ENCODE assay signal across 12 mouse cellular contexts in the genomic region with DNA sequence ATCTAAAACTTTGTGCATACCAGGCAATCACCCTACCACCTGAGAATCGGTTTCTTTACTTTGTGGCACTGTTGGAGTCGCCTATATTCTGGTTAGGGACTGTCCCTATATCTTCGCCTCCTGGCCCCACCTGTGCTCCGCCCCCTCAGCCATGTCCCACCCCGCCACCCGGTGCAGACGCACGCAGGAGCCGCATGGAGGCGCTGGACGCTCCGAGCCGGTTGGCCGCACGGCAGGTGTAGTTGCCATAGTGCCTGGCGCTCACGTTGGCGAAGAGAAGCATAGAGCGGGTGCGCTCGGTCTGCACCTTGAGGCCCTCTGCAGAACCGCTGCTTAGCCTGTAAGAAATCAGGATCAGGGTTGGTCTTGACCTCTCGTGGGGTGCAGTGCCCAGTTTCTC. TPM values are rescaled to one million over a fixed set of nuclear protein-coding genes. Genes with fewer than 3 reads are reported as not detected.
A peak's percentile ranks its signal among the peaks of the same experiment; 100 is the strongest.
DNase-seq lines count a peak whose midpoint lies in the region; ATAC-seq and TF ChIP-seq lines count a peak whose summit lies in the region.
"Had no signal": no experiment of that assay in that cellular context is flagged by ENCODE, and none has a peak within 500 bp of the region (broad histone marks: within the 10 kb centered on the region; RNA-seq: fewer than 3 reads in every experiment).

No protein-coding gene starts in this region.

- H3K4me2 ChIP-seq in forebrain, embryonic 14.5 days (ENCODE audit: low read length) = no peak overlapping the region

- no peaks in the 10 kb centered on the region for H3K4me1 ChIP-seq in ES-Bruce4 (ENCODE audit: control insufficient read depth, insufficient read depth, low read length)
- 0 out of 2 replicates have a peak, but pooled peaks cover 2% of the 10 kb centered on the region for H3K4me1 ChIP-seq in forebrain, embryonic 14.5 days (ENCODE audit: control insufficient read depth, insufficient read depth, low read length)

- peak overlapping the region; percentile 23 for H3K4me3 ChIP-seq in ES-Bruce4 (ENCODE audit: low read depth, low read length)
- no peak overlapping the region for H3K4me3 ChIP-seq in forebrain, embryonic 14.5 days (ENCODE audit: low read depth, low read length)

- peak; percentile 86 for ATAC-seq in inflammation-experienced regulatory T-cells, adult 6 months
- ATAC-seq in forebrain, embryonic 14.5 days = no peak
- ATAC-seq: hindbrain, embryonic 16.5 days had no signal

- no peak for TF ChIP-seq EP300 in ES-Bruce4 (IDR thresholded peaks at IDR 0.05; ENCODE audit: insufficient read depth, low read depth, low read length)

- 0 out of 2 replicates have a peak, but pooled peaks cover 2% of the 10 kb centered on the region for H3K27me3 ChIP-seq in ES-Bruce4 (ENCODE audit: control insufficient read depth, insufficient read depth, low read length, poor library complexity, severe bottlenecking)
- 0 out of 2 replicates have a peak, but pooled peaks cover 10% of the 10 kb centered on the region for H3K27me3 ChIP-seq in forebrain, embryonic 14.5 days (replicated peaks; ENCODE audit: control insufficient read depth, insufficient read depth, low read length)

- no peak overlapping the region for H3K9ac ChIP-seq in ES-Bruce4 (ENCODE audit: low read depth, poor library complexity, severe bottlenecking)
- H3K9ac ChIP-seq in forebrain, embryonic 14.5 days (ENCODE audit: low read length) = no peak overlapping the region

- peak; percentile 74 for TF ChIP-seq CTCF in ES-Bruce4 (IDR thresholded peaks at IDR 0.05; ENCODE audit: low read depth, low read length)

- peak; percentile 62 to 76 for DNase-seq in kidney, postnatal 4 days
- no peak for DNase-seq in kidney, postnatal 25 days
- peak; percentile 76 to 78 for DNase-seq in B cell, adult 2 months
- DNase-seq in cerebellum, adult 9-11 months = no peak
- DNase-seq in forebrain, embryonic 14.5 days (ENCODE audit: low spot score) = no peak
- no peak for DNase-seq in testis, postnatal 14 days (ENCODE audit: low spot score)
- DNase-seq: gastrocnemius, postnatal 36 days; right cerebral cortex, adult 18-20 months had no signal

- no peak overlapping the region for H3K27ac ChIP-seq in ES-Bruce4 (ENCODE audit: insufficient read depth, low read length)
- no peak overlapping the region for H3K27ac ChIP-seq in forebrain, embryonic 14.5 days (ENCODE audit: low read depth, low read length)

- 17% methylated on average over 23 of the region's 23 CpGs for WGBS in forebrain, embryonic 14.5 days

- no peak for TF ChIP-seq POLR2A in ES-Bruce4 (IDR thresholded peaks at IDR 0.05; ENCODE audit: insufficient read depth, low read length)

- no peaks in the 10 kb centered on the region for H3K36me3 ChIP-seq in ES-Bruce4 (ENCODE audit: control insufficient read depth, insufficient read depth, low read length, poor library complexity, severe bottlenecking)
- H3K36me3 ChIP-seq in forebrain, embryonic 14.5 days (ENCODE audit: control insufficient read depth, insufficient read depth, low read length) = peaks cover 32% of the 10 kb centered on the region

- no peaks in the 10 kb centered on the region for H3K9me3 ChIP-seq in ES-Bruce4 (replicated peaks; ENCODE audit: control insufficient read depth, insufficient read depth, low read length, poor library complexity, severe bottlenecking)
- H3K9me3 ChIP-seq in forebrain, embryonic 14.5 days (replicated peaks; ENCODE audit: control insufficient read depth, low read length) = no peaks in the 10 kb centered on the region

RNA-seq across cellular contexts. Expression of a gene that starts 12.8 kb away (rescaled TPM):
- 1.9 and 2.8 TPM in 2 replicates for polyA plus RNA-seq in ES-Bruce4 (2011; ENCODE audit: insufficient read depth, insufficient read length, low read depth, missing spikeins)
- 1 to 10 TPM; 2.4 to 6.8 (median 2.9) TPM for polyA plus RNA-seq in inflammation-experienced regulatory T-cells, adult 6 months (2017; shearing (Covaris generic))
- 3.2 and 6.5 TPM in 2 replicates for polyA plus RNA-seq in forebrain, embryonic 14.5 days (2014; fragmentation: Nextera tagmentation; extraction: Ambion mirVana)

RNA-seq across cellular contexts. Expression of a gene that starts 14.2 kb away (rescaled TPM):
- polyA plus RNA-seq in ES-Bruce4 (2011; ENCODE audit: insufficient read depth, insufficient read length, low read depth, missing spikeins) = 4.6 and 5.0 TPM in 2 replicates
- polyA plus RNA-seq in inflammation-experienced regulatory T-cells, adult 6 months (2017; shearing (Covaris generic)) = under 1 TPM in 2 of 3 experiments, not detected in 1; 0.15 to 0.36 TPM
- 4.6 and 5.1 TPM in 2 replicates for polyA plus RNA-seq in forebrain, embryonic 14.5 days (2014; fragmentation: Nextera tagmentation; extraction: Ambion mirVana)

RNA-seq across cellular contexts. Expression of a gene that starts 30.0 kb away (rescaled TPM):
- not detected in 2 replicates for polyA plus RNA-seq in ES-Bruce4 (2011; ENCODE audit: insufficient read depth, insufficient read length, low read depth, missing spikeins)
- not detected for polyA plus RNA-seq in inflammation-experienced regulatory T-cells, adult 6 months (2017; shearing (Covaris generic))
- polyA plus RNA-seq in forebrain, embryonic 14.5 days (2014; fragmentation: Nextera tagmentation; extraction: Ambion mirVana) = not detected in 2 replicates
- polyA plus RNA-seq: embryonic facial prominence, embryonic 14.5 days had no signal

RNA-seq across cellular contexts. Expression of a gene that starts 31.8 kb away (rescaled TPM):
- polyA plus RNA-seq in ES-Bruce4 (2011; ENCODE audit: insufficient read depth, insufficient read length, low read depth, missing spikeins) = not detected in 2 replicates
- not detected for polyA plus RNA-seq in inflammation-experienced regulatory T-cells, adult 6 months (2017; shearing (Covaris generic))
- polyA plus RNA-seq in forebrain, embryonic 14.5 days (2014; fragmentation: Nextera tagmentation; extraction: Ambion mirVana) = not detected in 2 replicates
- polyA plus RNA-seq: hindbrain, embryonic 16.5 days had no signal

RNA-seq across cellular contexts. Expression of a gene that starts 31.8 kb away (rescaled TPM):
- 63.3 and 68.3 TPM in 2 replicates for polyA plus RNA-seq in ES-Bruce4 (2011; ENCODE audit: insufficient read depth, insufficient read length, low read depth, missing spikeins)
- polyA plus RNA-seq in inflammation-experienced regulatory T-cells, adult 6 months (2017; shearing (Covaris generic)) = 100 to 1,000 TPM; 173 to 290 (median 214) TPM
- 156 and 182 TPM in 2 replicates for polyA plus RNA-seq in forebrain, embryonic 14.5 days (2014; fragmentation: Nextera tagmentation; extraction: Ambion mirVana)

Comparison
In these comparisons a context has a peak if more than half of its experiments do, and no peak if none do; other contexts are left out.
1. DNase-seq: peak in kidney, postnatal 4 days (2 of 2) and B cell, adult 2 months (2 of 2); none in kidney, postnatal 25 days (0 of 2), cerebellum, adult 9-11 months (single experiment), forebrain, embryonic 14.5 days (single experiment) and testis, postnatal 14 days (single experiment).